Mouse (Mus musculus) erythroblast, embryonic 14.5 days (primary cell): ENCODE data around the gene Cemip2. TPM values are rescaled to one million over a fixed set of nuclear protein-coding genes. Genes with fewer than 3 reads are reported as not detected.

ENCODE experiments used
- H3K27me3 ChIP-seq: 2 replicates; pipeline ENCODE4 v1.6.1; 2012; ENCODE audit warnings: inconsistent platforms; ENCODE audit not compliant: control insufficient read depth
- H3K36me3 ChIP-seq: 2 replicates; pipeline ENCODE4 v1.6.1; 2012; ENCODE audit warnings: mild to moderate bottlenecking, inconsistent platforms; ENCODE audit not compliant: control insufficient read depth
- H3K4me1 ChIP-seq: 2 replicates; pipeline ENCODE4 v1.6.1; 2012; ENCODE audit warnings: inconsistent platforms; ENCODE audit not compliant: control insufficient read depth
- H3K4me3 ChIP-seq: replicated peaks from 2 replicates; pipeline ENCODE3; 2012; ENCODE audit warnings: moderate library complexity, mild to moderate bottlenecking, inconsistent platforms
- H3K9me3 ChIP-seq: 2 replicates; pipeline ENCODE4 v1.6.1; 2012; ENCODE audit warnings: low read length, inconsistent platforms, mixed read lengths; ENCODE audit not compliant: control insufficient read depth
- GATA1 ChIP-seq: IDR thresholded peaks from 2 replicates; pipeline ENCODE4 v1.6.1; 2012; ENCODE audit warnings: low read length, inconsistent platforms, mixed read lengths
- TAL1 ChIP-seq: IDR thresholded peaks from 3 replicates; pipeline ENCODE4 v1.6.1; 2012; ENCODE audit warnings: low read length, inconsistent platforms, mixed read lengths
- polyA plus RNA-seq: library from polyadenylated mRNA; stranded (reverse); fragments of >175 nt; gene quantifications from 2 replicates; pipeline ENCODE4 v1.2.3, GENCODE M21; 2012

The Cemip2 gene
- polyA plus RNA-seq, 1 experiment = 0.04 TPM

DNA sequence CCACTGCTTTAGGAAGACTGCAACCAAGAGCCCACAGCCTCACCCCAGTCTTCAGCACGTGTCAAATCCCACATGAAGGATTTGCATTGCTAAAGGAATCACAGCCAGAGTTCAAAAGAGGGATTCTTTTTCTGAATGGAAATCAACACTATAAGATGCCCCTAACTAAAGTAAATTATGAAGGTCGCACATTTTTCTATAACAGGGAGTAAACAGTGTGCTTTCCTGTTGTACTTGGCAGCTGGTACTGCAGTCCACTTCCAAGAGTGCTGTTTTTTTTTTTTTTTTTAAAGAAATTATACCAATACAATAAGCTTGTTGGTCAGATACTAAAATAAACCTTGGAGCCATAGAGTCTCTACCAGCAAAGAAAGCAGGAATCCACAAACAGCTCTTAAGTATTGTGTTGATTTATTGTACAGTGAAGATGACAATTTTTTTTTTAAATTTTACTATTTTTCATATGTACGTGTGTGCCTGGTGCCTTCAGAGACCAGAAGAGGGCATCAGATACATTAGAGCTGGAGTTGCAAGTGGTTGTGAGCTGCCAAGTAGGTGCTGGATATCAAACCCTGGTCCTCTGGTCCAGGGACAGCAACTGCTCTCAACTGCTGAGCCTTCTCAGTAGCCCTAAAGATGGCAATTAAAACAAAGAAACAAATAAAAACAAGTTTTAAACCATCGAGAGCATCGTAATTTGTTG lies 76.5 kb downstream of the Cemip2 start:
- H3K36me3 ChIP-seq = peaks cover 28% of the 10 kb centered on the region
- TF ChIP-seq GATA1 (no peak), TAL1 (no peak)
- H3K4me3 ChIP-seq = no peak overlapping the region
- no peaks in the 10 kb centered on the region for H3K4me1 ChIP-seq
- H3K27me3 ChIP-seq = no peaks in the 10 kb centered on the region
- no peaks in the 10 kb centered on the region for H3K9me3 ChIP-seq

DNA sequence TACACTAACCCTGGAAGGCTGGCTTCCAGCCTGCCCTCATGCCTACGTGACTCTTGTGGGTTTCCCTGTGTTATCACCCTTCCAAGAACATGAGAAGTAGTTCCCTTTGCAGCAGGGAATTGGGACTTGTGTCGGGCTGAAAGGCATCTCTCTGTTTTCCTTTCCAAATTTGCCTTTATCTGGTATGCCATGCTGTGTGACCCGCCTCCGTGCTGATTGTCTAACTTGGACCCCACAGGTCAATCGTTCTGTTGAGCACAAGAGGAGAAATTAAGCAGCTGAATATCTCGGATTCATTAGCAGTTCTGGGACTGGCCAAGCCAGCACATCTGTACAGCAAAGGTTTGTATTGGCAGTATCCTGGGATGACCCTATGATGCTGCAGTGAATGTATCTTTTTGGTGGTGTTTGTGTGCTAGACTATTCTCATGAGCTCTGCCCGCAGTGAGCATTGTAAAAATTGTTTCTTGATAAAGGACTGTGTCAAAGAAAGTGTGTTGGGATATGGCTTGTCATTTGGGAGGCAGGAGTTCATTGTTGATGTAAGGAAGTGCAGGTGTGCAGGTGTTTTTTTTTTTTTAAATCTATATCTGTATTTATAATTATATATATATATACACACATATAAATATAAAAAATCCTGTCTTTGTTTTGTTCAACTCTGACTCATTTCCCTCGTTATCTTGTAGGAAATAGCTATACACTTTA lies 77.4 kb downstream of the Cemip2 start:
- no peak for TF ChIP-seq GATA1
- TF ChIP-seq TAL1 = no peak
- Histone ChIP-seq H3K27me3 (no peaks in the 10 kb centered on the region), H3K9me3 (no peaks in the 10 kb centered on the region), H3K4me1 (no peaks in the 10 kb centered on the region), H3K4me3 (no peak overlapping the region), H3K36me3 (peaks cover 23% of the 10 kb centered on the region)

DNA sequence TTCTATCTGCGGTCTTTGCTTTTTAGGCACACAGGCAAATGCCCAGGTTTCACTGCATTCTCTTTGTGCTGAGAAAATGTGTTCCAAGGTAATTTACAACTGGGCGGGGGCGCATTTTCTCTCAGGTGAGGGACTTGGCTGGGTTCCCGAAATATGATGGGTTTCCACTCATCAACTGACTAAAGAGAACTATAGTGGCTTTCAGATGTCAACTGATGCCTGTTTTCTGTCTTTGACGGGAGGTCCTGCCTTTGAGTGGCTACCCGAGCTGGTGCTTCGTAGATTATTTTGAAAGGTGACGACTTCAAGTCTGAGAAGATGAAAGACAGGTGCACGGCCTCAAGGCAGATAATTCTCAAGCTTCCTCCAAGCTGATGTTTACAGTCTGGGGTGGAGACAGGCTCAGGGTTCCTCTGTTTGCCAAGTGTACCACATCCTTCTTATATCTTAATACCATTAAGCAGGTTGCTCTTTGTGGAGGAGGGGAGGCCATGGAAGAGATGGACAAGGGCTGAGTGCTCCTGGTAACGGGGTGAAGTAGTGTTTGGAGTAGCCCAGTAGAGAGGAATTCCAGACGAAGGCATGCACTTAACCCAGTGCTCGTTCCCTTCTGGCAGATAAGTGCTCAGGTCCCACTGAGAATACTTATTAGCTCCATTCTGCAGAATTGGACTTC lies 80.8 kb downstream of the Cemip2 start:
- Histone ChIP-seq H3K9me3 (no peaks in the 10 kb centered on the region), H3K36me3 (peaks cover 17% of the 10 kb centered on the region), H3K27me3 (no peaks in the 10 kb centered on the region), H3K4me3 (no peak overlapping the region), H3K4me1 (no peaks in the 10 kb centered on the region)
- TF ChIP-seq TAL1 = no peak
- no peak for TF ChIP-seq GATA1

- Histone ChIP-seq H3K4me1 (no peaks in the 10 kb centered on the region), H3K4me3 (no peak overlapping the region), H3K9me3 (no peaks in the 10 kb centered on the region), H3K27me3 (no peaks in the 10 kb centered on the region), H3K36me3 (peaks cover 14% of the 10 kb centered on the region)
- TF ChIP-seq GATA1 (no peak), TAL1 (no peak)
Observed at GRCm38 (mm10) chr19:21860132-21860531, 82.0 kb downstream of the Cemip2 start.

DNA sequence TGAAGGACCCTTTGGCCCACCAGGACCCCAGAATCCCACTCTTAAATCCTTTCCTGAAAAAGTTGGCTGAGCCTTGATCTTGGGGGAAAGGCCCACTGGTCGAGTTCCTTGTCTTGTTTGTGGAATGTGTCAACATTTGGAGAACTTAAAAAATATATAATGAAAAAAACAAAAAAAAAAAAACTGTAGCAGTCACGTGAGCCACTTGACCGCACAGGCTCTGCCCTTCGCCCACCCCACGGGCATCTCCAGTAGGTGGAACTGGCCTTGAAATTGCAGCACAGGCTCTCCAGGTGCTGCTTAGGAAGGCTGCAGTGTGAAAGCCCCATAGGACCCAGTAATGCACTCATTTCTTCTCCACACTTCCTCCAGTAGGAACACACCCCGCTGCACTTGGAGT lies 82.8 kb downstream of the Cemip2 start:
- H3K36me3 ChIP-seq = peaks cover 11% of the 10 kb centered on the region
- no peak overlapping the region for H3K4me3 ChIP-seq
- no peaks in the 10 kb centered on the region for H3K27me3 ChIP-seq
- no peak for TF ChIP-seq TAL1
- no peak for TF ChIP-seq GATA1
- no peaks in the 10 kb centered on the region for H3K9me3 ChIP-seq
- H3K4me1 ChIP-seq = peaks cover 3% of the 10 kb centered on the region

DNA sequence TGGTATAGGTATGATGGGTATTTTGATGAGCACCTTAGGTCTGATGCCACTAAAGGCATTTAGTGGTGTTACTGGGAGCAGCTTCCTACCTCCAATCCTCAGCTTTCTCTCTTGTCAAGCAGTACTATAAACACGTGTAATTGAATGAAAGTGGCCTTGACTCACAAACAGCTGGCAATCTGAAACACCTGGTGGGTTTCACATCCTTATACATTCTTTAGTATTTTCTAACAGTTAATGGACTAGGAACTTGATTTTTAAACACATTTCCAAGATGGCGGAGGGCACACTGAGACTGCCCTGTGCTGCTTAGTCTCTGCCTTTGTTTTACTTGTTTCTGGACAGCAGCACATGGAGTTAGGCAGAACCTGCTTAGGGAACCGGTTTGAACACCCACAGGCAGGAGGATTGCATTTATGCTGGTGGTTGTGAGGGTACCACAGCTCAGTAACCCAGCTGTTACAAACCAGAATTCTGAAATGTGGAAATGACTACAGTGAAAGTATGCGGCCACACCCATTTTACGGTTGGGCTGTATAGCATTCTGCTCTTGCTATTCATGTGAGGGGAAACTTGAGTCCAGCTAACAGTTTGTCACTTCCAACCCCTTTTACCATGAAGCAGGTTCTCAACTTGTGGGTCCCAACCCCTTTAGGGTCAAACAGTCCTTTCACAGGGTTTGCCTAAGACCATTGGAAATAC lies 84.3 kb downstream of the Cemip2 start:
- TF ChIP-seq GATA1 (no peak), TAL1 (no peak)
- Histone ChIP-seq H3K4me1 (peaks cover 3% of the 10 kb centered on the region), H3K36me3 (peaks cover 3% of the 10 kb centered on the region), H3K9me3 (no peaks in the 10 kb centered on the region), H3K27me3 (no peaks in the 10 kb centered on the region), H3K4me3 (no peak overlapping the region)

DNA sequence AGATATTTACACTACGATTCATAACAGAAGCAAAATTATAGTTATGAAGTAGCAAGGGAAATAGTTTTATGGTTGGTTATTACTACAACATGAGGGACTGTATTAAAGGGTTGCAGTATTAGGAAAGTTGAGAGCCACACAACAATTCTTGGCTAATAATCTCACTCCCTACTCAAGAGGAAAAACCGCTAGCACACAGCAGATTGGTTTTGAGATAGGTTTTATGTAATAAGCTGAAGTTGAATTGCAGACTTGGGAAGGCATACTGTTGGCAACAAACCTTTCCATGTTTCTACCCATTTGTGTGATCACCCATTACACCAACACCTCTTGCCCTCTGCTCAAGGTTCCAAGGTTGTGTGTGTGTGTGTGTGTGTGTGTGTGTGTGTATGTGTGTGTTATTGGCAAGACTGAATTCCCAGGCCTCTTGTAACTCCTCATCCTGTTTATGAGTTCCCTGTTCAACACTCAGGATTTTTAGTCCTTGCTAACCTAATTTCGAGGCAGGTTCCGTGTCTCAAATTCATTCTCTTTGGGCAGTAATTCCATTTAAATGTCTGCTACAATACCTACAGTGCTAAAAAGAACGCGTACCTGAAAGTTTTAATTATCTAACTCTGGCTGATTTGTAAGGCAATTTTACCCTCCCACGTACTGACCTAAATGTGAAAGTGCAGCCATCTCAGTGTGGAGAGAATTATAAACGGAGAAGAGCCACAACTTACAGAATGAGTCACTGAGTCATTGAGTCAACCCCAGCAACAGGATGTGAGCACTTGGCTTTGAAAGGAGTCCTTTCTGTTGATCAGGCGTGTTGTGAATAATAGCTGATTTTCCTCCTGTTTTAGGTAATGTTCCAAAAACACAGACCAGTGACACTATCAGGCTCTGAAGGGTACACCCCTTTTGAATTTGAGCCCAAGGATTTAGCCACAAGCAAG lies 85.1 kb downstream of the Cemip2 start:
- H3K4me3 ChIP-seq = no peak overlapping the region
- H3K27me3 ChIP-seq = no peaks in the 10 kb centered on the region
- no peak for TF ChIP-seq GATA1
- no peak for TF ChIP-seq TAL1
- H3K4me1 ChIP-seq = peaks cover 3% of the 10 kb centered on the region
- no peaks in the 10 kb centered on the region for H3K9me3 ChIP-seq
- H3K36me3 ChIP-seq = no peaks in the 10 kb centered on the region

DNA sequence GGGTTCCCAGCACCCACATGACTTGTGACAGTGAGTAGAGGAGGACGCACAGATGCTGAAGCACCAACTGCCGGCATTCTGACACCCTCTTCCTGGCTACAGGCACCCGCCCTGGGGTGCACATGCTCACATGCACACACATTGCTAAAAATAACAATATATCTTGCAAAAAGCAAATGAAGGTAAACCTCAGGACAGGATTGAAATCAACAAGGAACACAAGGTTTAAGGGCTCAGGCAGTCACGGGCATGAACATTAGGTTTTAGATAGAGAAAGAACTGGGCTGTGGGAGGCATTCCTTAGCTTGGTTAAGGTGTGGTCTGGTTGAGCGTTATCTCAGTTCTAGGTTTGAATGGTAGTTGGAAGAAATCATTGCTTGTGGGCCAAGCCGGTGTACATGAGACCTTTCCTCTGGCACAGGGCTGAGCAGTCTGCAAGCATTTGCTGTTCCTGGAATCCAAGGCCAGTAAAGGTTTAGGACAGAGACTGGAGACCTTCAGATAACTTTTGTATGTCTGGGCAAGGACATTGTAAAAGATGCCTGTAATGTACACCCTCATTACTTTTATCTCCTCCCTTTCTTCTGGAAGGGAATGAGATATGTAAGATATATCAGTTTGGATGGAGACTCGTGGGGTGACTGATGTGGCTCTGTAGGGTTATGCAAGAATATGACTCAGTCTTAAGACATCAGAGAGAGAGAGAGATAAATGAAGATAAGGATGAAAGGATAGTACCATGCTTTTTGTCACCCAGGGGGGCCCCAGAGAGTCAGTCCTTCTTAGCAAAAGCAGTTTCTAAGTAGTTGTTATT lies 87.3 kb downstream of the Cemip2 start:
- no peaks in the 10 kb centered on the region for H3K36me3 ChIP-seq
- no peaks in the 10 kb centered on the region for H3K9me3 ChIP-seq
- H3K4me1 ChIP-seq = peaks cover 3% of the 10 kb centered on the region
- no peak overlapping the region for H3K4me3 ChIP-seq
- TF ChIP-seq GATA1 (no peak), TAL1 (no peak)
- H3K27me3 ChIP-seq = no peaks in the 10 kb centered on the region
